Mouse (Mus musculus) midbrain, embryonic 12.5 days (tissue): ENCODE measurements around the gene Msx1. TPM values are rescaled to one million over a fixed set of nuclear protein-coding genes. Genes with fewer than 3 reads are reported as not detected.

Source experiments
- ATAC-seq: fragments of 200-750 bp; cut with Nextera tagmentation; 2 replicates; pipeline ENCODE4 v1.8.0; 2017; ENCODE audit warnings: low read depth, moderate TSS enrichment, moderate library complexity; ENCODE audit not compliant: low FRiP score
- H3K27ac ChIP-seq: fragments of 300-500 bp; sonication (generic); replicated peaks from 2 replicates; pipeline ENCODE4 v1.5.1; 2016; ENCODE audit warnings: mild to moderate bottlenecking
- H3K27me3 ChIP-seq: fragments of 300-500 bp; sonication (generic); 2 replicates; pipeline ENCODE4 v1.6.1; 2016; ENCODE audit warnings: mild to moderate bottlenecking
- H3K36me3 ChIP-seq: fragments of 300-500 bp; sonication (generic); 2 replicates; pipeline ENCODE4 v1.6.1; 2016
- H3K4me1 ChIP-seq: fragments of 300-500 bp; sonication (generic); 2 replicates; pipeline ENCODE4 v1.6.1; 2016
- H3K4me2 ChIP-seq: fragments of 300-500 bp; sonication (generic); replicated peaks from 2 replicates; pipeline ENCODE4 v1.6.1; 2016; ENCODE audit warnings: mild to moderate bottlenecking, moderate library complexity
- H3K4me3 ChIP-seq: fragments of 300-500 bp; sonication (generic); 2 replicates; pipeline ENCODE4 v1.5.1; 2016; ENCODE audit warnings: mild to moderate bottlenecking
- H3K9ac ChIP-seq: fragments of 300-500 bp; sonication (generic); replicated peaks from 2 replicates; pipeline ENCODE4 v1.6.1; 2016; ENCODE audit warnings: mild to moderate bottlenecking, moderate library complexity
- H3K9me3 ChIP-seq: fragments of 300-500 bp; sonication (generic); 2 replicates; pipeline ENCODE4 v1.6.1; 2016; ENCODE audit warnings: mild to moderate bottlenecking
- WGBS: fragments of 180-500 bp; shearing (Covaris S2); methylation state at CpG from one replicate; pipeline ENCODE4 v1.1.7; 2016; 5-methylcytosine and 5-hydroxymethylcytosine counted together
- polyA plus RNA-seq: library from polyadenylated mRNA; unstranded; fragments of >200 nt; fragmentation: Nextera tagmentation; extraction: Ambion mirVana; gene quantifications from 2 replicates; pipeline ENCODE4 v1.2.1, GENCODE M21; 2016

Gene Msx1
- polyA plus RNA-seq, 1 experiment from 2014 or later: 102 TPM

- WGBS: 3% methylated on average over 7 of the region's 7 CpGs
- Histone ChIP-seq H3K4me1 (peaks cover 51% of the 10 kb centered on the region), H3K27me3 (peaks cover 98% of the 10 kb centered on the region)
Observed at GRCm38 (mm10) chr5:37825111-37825600, 773 bp upstream of the Msx1 start.

GRCm38 (mm10) chr5:37823721-37824460 is 492 bp downstream of the Msx1 start:
- H3K4me1 ChIP-seq: peaks cover 51% of the 10 kb centered on the region
- ATAC-seq: peak; percentile 10; the same call in 1 of the 2 replicates
- peak overlapping the region; percentile 60; the same call in 1 of the 2 replicates for H3K27ac ChIP-seq
- H3K9me3 ChIP-seq: no peaks in the 10 kb centered on the region
- peaks cover 98% of the 10 kb centered on the region for H3K27me3 ChIP-seq
- H3K36me3 ChIP-seq: no peaks in the 10 kb centered on the region
- peak overlapping the region; percentile 79 for H3K4me2 ChIP-seq
- peak overlapping the region; percentile 62 for H3K9ac ChIP-seq
- H3K4me3 ChIP-seq: peak overlapping the region; percentile 53
- WGBS: 1% methylated on average over 48 of the region's 58 CpGs

More at GRCm38 (mm10) chr5:37825111-37825600, 773 bp upstream of the Msx1 start:
- no peak for ATAC-seq
- no peak overlapping the region for H3K4me3 ChIP-seq
- H3K36me3 ChIP-seq: no peaks in the 10 kb centered on the region
- H3K9me3 ChIP-seq: 0 out of 2 replicates have a peak, but pooled peaks cover 4% of the 10 kb centered on the region
- no peak overlapping the region for H3K27ac ChIP-seq
- H3K9ac ChIP-seq: no peak overlapping the region
- peak overlapping the region; percentile 3; the same call in 1 of the 2 replicates for H3K4me2 ChIP-seq

DNA sequence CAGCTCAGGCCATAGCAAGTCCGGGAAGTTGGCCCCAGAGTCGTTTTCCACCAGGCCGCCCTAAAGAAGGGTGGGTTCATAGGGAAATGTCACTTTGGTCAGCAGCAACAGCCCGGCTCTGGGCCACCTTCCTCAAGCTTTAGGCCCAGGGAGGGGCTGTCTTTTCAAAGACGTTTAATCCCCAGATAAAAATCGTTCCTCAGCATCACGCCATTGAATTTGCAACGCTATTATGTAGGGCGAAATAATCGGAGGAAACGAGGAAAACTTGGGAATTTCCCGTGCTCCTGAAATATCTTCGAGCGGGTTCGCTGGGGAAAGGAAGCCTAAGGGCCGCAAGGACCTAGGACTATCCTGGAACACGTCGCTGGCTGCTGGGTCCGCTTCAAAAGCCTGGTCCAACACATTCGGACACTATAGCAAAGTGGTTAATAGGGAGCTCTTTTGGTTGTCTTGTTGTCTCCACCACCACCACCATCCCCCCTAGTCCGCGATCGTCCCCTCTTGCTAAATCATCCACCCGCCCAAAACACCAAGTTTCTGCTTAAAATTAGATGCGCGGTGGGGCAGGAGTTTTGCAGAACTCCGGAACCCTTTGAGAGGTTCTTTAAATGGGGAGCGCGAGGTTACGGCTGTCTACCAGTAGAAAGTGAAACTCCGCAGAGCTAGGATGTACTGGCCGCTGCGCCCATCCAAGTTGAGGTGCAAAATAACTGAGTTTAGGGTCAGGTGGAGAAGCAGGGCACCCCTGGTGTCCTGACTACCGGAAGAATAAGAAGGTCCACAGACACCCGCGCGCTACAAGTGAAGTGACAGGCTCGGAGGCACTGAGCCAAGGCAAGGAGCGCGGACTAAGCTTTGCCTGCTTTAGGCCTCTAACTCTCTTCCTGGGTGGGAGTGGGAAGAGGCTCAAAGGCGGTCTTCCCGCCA is 1.3 kb downstream of the Msx1 start:
- no peak for ATAC-seq
- peak overlapping the region; percentile 53 for H3K4me3 ChIP-seq

GRCm38 (mm10) chr5:37822116-37822707 is 2.2 kb downstream of the Msx1 start:
- no peak for ATAC-seq
- Histone ChIP-seq H3K4me2 (peak overlapping the region; percentile 79), H3K27ac (no peak overlapping the region), H3K4me1 (peaks cover 45% of the 10 kb centered on the region), H3K27me3 (peaks cover 98% of the 10 kb centered on the region), H3K9ac (0 out of 2 replicates have a peak overlapping the region, but pooled peaks have one; percentile 62), H3K9me3 (no peaks in the 10 kb centered on the region), H3K36me3 (no peaks in the 10 kb centered on the region), H3K4me3 (peak overlapping the region; percentile 53)
- WGBS: 3% methylated on average over 11 of the region's 11 CpGs

More for the DNA sequence above, 1.3 kb downstream of the Msx1 start:
- Histone ChIP-seq H3K4me2 (peak overlapping the region; percentile 79), H3K9ac (peak overlapping the region; percentile 62), H3K36me3 (no peaks in the 10 kb centered on the region), H3K9me3 (no peaks in the 10 kb centered on the region), H3K27ac (peak overlapping the region; percentile 60; the same call in 1 of the 2 replicates), H3K27me3 (peaks cover 98% of the 10 kb centered on the region), H3K4me1 (peaks cover 51% of the 10 kb centered on the region)
- under 1% methylated on average over 42 of the region's 42 CpGs for WGBS

DNA sequence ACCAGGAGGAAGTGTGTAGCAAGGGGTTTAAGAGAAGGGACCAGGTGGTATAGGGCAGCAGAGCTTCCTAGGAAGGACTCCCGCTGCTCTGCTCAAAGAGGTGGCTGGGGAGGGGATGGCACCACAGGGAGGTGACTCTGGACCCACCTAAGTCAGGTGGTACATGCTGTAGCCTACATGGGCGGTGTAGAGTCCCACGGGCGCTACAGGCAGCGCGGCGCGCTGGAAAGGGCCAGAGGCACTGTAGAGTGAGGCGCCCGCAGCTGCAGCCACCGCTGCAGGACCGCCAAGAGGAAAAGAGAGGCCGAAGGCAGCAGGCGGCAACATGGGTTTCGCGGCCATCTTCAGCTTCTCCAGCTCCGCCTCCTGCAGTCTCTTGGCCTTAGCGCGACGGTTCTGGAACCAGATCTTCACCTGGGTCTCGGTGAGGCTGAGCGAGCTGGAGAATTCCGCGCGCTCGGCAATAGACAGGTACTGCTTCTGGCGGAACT is 3.2 kb downstream of the Msx1 start:
- no peak overlapping the region for H3K9ac ChIP-seq
- peaks cover 98% of the 10 kb centered on the region for H3K27me3 ChIP-seq
- peaks cover 41% of the 10 kb centered on the region for H3K4me1 ChIP-seq
- H3K36me3 ChIP-seq: no peaks in the 10 kb centered on the region
- ATAC-seq: no peak
- peak overlapping the region; percentile 53 for H3K4me3 ChIP-seq
- H3K27ac ChIP-seq: no peak overlapping the region
- 1% methylated on average over 27 of the region's 27 CpGs for WGBS
- no peaks in the 10 kb centered on the region for H3K9me3 ChIP-seq
- peak overlapping the region; percentile 79 for H3K4me2 ChIP-seq

GRCm38 (mm10) chr5:37820689-37821088 is 3.7 kb downstream of the Msx1 start:
- peaks cover 36% of the 10 kb centered on the region for H3K4me1 ChIP-seq
- no peaks in the 10 kb centered on the region for H3K36me3 ChIP-seq
- peaks cover 98% of the 10 kb centered on the region for H3K27me3 ChIP-seq
- WGBS: 13% methylated on average over 8 of the region's 8 CpGs
- H3K4me3 ChIP-seq: peak overlapping the region; percentile 53
- H3K9me3 ChIP-seq: no peaks in the 10 kb centered on the region
- H3K9ac ChIP-seq: no peak overlapping the region
- no peak for ATAC-seq
- no peak overlapping the region for H3K27ac ChIP-seq
- H3K4me2 ChIP-seq: 0 out of 2 replicates have a peak overlapping the region, but pooled peaks have one; percentile 79

GRCm38 (mm10) chr5:37819971-37820370 is 4.4 kb downstream of the Msx1 start:
- Histone ChIP-seq H3K36me3 (no peaks in the 10 kb centered on the region), H3K4me3 (no peak overlapping the region), H3K9me3 (no peaks in the 10 kb centered on the region), H3K27ac (no peak overlapping the region), H3K4me1 (peaks cover 34% of the 10 kb centered on the region), H3K27me3 (peaks cover 98% of the 10 kb centered on the region), H3K4me2 (no peak overlapping the region), H3K9ac (no peak overlapping the region)
- ATAC-seq: no peak
- WGBS: 9% methylated on average over 3 of the region's 3 CpGs

- no peak overlapping the region for H3K4me2 ChIP-seq
- H3K36me3 ChIP-seq: no peaks in the 10 kb centered on the region
- 11% methylated on average over 5 of the region's 5 CpGs for WGBS
- H3K27ac ChIP-seq: no peak overlapping the region
- no peak overlapping the region for H3K4me3 ChIP-seq
- H3K9me3 ChIP-seq: no peaks in the 10 kb centered on the region
- no peak for ATAC-seq
- peaks cover 33% of the 10 kb centered on the region for H3K4me1 ChIP-seq
- peaks cover 98% of the 10 kb centered on the region for H3K27me3 ChIP-seq
- H3K9ac ChIP-seq: no peak overlapping the region
Observed at GRCm38 (mm10) chr5:37819541-37819940, 4.8 kb downstream of the Msx1 start.

DNA sequence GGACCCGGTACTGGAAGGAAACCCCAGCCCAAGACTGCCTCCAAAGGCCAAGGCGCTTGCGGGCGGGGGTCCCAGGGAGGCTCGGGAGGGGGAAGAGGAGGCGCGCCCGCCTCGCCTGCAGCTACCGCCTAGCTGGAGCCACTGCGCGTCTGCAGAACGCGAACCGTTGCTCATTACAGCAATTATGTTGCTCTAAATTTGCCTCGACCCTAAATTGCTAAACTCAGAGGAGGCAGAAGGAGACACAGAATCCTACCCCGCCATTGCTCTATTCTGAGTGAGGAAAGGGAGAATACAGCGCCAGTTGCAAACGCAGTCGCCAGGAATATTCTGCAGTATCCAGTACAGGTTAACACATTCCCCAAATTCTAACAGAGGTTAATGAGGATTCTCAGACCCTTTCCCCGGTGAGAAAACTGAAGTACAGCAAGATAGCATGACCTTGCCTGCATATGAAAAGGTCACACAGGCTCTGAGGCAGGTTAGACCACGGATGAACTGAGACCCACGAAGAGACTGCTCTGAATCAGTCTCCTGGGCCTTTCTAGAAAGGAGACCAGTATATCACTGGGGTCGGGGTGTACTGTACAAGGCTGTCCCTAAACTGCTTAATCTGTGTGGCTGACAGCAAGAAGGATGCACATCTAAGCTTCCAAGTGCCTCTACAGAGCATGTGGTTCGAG is 5.7 kb downstream of the Msx1 start:
- Histone ChIP-seq H3K9ac (0 out of 2 replicates have a peak overlapping the region, but pooled peaks have one; percentile 24), H3K4me3 (peak overlapping the region; percentile 12; the same call in 1 of the 2 replicates), H3K27me3 (peaks cover 98% of the 10 kb centered on the region), H3K4me2 (peak overlapping the region; percentile 13; the same call in 1 of the 2 replicates), H3K27ac (no peak overlapping the region), H3K9me3 (no peaks in the 10 kb centered on the region), H3K36me3 (no peaks in the 10 kb centered on the region), H3K4me1 (peaks cover 25% of the 10 kb centered on the region)
- ATAC-seq: no peak
- WGBS: 2% methylated on average over 25 of the region's 25 CpGs

DNA sequence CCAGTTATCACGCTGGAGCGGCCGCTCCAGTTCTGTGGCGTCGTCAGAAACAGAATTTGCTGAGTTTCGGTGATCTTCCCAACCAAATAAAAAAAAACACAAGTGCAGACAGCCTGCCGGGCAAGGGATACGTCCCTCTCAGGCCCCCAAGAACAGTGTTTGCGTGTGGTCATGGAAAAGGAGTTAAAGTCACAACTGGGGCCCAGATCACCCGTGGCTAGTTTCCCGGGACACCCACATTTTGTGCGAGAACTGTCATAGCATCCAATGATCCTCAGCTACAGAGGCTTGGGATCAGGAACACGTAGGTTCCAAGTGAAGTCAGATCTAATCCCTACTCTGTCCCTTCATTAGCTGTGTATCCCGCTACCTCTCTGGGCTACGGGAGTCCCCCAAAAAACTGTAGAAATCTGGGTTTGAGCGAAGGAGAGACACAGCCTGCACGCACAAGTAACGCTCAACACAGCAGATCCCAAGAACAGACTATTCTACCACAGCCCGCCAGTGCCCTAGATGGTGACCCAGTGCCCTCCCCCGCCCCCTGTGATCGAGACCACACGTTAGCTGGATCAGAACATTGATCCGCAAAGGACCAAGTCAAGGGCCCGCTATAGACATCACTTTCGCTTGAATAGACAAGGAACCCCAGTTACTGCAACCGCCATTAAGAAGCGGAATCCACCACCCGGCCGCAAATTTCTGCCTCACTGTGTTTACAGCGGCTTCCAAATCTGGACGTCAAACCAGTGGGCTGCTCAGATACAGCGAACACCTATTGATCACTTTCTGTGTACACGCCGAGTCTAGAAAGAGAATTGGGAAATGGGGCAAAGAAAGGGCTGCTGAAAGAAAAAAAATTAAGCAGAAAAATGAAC is 6.5 kb downstream of the Msx1 start:
- H3K4me3 ChIP-seq: peak overlapping the region; percentile 12; the same call in 1 of the 2 replicates
- no peak overlapping the region for H3K27ac ChIP-seq
- 2% methylated on average over 34 of the region's 34 CpGs for WGBS
- H3K9ac ChIP-seq: no peak overlapping the region
- peaks cover 98% of the 10 kb centered on the region for H3K27me3 ChIP-seq
- no peak for ATAC-seq
- no peaks in the 10 kb centered on the region for H3K36me3 ChIP-seq
- peak overlapping the region; percentile 13 for H3K4me2 ChIP-seq
- peaks cover 17% of the 10 kb centered on the region for H3K4me1 ChIP-seq
- H3K9me3 ChIP-seq: no peaks in the 10 kb centered on the region
